Mouse (Mus musculus): ENCODE results near the gene Styx. TPM values are rescaled to one million over a fixed set of nuclear protein-coding genes. Genes with fewer than 3 reads are reported as not detected.

Styx gene
- polyA plus RNA-seq, 2 experiments = 3.8 to 15.5 TPM

DNA sequence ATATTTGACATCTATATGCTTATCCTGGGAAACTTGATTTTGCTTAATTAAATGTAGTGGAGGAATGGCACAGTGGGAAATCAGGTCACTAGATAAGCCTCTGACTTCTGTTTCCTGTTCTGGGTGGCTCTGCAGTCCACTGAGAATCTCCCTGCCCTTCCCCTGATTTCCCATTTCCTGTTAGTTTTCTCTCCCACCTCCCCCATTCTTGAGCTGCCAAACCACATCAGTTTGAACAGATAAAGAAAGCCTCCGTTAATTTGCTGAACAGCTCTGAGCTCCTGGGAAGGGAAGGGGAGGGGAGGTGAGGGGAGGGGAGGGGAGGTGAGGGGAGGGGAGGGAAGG, 105.6 kb downstream of the Styx start:
- no peak for TF ChIP-seq CTCF (IDR thresholded peaks at IDR 0.05; ENCODE audit: low read depth)
- no peak for TF ChIP-seq EP300 (IDR thresholded peaks at IDR 0.05; ENCODE audit: low read depth)
- no peak overlapping the region for H3K27ac ChIP-seq
- H3K9me3 ChIP-seq (ENCODE audit: control insufficient read depth, low read length) = no peaks in the 10 kb centered on the region
- H3K9ac ChIP-seq (replicated peaks) = no peak overlapping the region
- 0% methylated on average over 1 of the region's 1 CpGs for WGBS (ENCODE audit: insufficient replicate concordance)
- no peaks in the 10 kb centered on the region for H3K27me3 ChIP-seq (ENCODE audit: control insufficient read depth, insufficient read depth, low read length)
- no peak for DNase-seq (ENCODE audit: low read depth in 3 of 3, low spot score in 3 of 3)
- H3K4me2 ChIP-seq (ENCODE audit: low read depth) = no peak overlapping the region
- ATAC-seq (ENCODE audit: insufficient read depth) = no peak
- no peaks in the 10 kb centered on the region for H3K36me3 ChIP-seq (replicated peaks; ENCODE audit: control insufficient read depth, insufficient read depth, low read depth)
- no peak overlapping the region for H3K4me3 ChIP-seq (ENCODE audit: insufficient read depth in 1 of 2, low read depth in 2 of 2, low read length in 2 of 2)
- peaks cover 0 to 31% of the 10 kb centered on the region in 2 experiments; a peak in 3 of 4 replicates for H3K4me1 ChIP-seq (replicated peaks; ENCODE audit: control insufficient read depth in 2 of 2, insufficient read depth in 2 of 2, low read length in 1 of 2)

DNA sequence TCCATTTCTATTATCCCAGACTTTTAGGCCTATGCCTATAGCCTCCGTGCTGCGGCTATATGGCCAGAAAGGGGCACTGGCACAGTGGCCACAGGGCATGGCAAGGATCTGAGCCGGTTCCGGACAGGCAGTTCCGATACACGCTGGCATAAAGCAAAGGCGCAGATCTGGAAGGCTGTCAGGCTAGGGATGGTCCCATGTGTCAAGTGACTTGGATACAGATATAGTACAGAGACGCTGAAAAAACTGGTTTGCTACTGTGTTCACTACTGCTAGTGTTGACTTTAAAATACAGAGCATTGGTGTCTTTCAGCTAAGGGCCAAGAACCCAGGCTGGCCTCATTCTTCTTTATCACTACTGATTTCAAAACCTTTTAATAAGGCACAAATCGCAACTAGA, 106.1 kb downstream of the Styx start:
- TF ChIP-seq EP300 (IDR thresholded peaks at IDR 0.05; ENCODE audit: low read depth) (no peak), CTCF (IDR thresholded peaks at IDR 0.05; ENCODE audit: low read depth) (no peak)
- ATAC-seq (ENCODE audit: insufficient read depth) (no peak), DNase-seq (ENCODE audit: low read depth in 3 of 3, low spot score in 3 of 3) (no peak)
- H3K27ac ChIP-seq = no peak overlapping the region
- H3K4me2 ChIP-seq (ENCODE audit: low read depth) = no peak overlapping the region
- 66% methylated on average over 9 of the region's 9 CpGs for WGBS (ENCODE audit: insufficient replicate concordance)
- H3K4me3 ChIP-seq (ENCODE audit: insufficient read depth in 1 of 2, low read depth in 2 of 2, low read length in 2 of 2) = no peak overlapping the region
- no peak overlapping the region for H3K9ac ChIP-seq (replicated peaks)
- no peaks in the 10 kb centered on the region for H3K36me3 ChIP-seq (replicated peaks; ENCODE audit: control insufficient read depth, insufficient read depth, low read depth)
- peaks cover 0 to 29% of the 10 kb centered on the region in 2 experiments; a peak in 3 of 4 replicates for H3K4me1 ChIP-seq (replicated peaks; ENCODE audit: control insufficient read depth in 2 of 2, insufficient read depth in 2 of 2, low read length in 1 of 2)
- H3K9me3 ChIP-seq (ENCODE audit: control insufficient read depth, low read length) = no peaks in the 10 kb centered on the region
- no peaks in the 10 kb centered on the region for H3K27me3 ChIP-seq (ENCODE audit: control insufficient read depth, insufficient read depth, low read length)

DNA sequence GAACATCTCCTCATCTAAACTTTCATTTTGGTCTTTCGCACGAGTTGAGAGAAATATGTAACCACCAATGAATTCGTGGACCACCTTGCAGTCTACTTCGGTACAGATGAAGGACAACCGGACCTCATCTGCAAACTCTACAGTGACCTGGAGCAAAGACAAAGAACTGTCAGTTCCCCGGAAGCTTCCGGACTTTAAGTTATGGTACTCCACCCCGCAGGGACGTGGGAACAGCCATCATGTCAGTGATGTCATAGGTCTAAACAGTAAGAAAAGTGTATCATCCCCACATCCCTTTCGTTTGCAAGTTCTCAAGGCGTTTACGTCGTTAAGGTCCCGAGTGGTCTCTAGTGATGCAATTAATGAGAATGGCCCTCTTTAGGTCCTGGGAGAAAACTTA, 109.0 kb downstream of the Styx start:
- no peak overlapping the region for H3K4me2 ChIP-seq (ENCODE audit: low read depth)
- no peak for DNase-seq (ENCODE audit: low read depth in 3 of 3, low spot score in 3 of 3)
- 77% methylated on average over 14 of the region's 14 CpGs for WGBS (ENCODE audit: insufficient replicate concordance)

DNA sequence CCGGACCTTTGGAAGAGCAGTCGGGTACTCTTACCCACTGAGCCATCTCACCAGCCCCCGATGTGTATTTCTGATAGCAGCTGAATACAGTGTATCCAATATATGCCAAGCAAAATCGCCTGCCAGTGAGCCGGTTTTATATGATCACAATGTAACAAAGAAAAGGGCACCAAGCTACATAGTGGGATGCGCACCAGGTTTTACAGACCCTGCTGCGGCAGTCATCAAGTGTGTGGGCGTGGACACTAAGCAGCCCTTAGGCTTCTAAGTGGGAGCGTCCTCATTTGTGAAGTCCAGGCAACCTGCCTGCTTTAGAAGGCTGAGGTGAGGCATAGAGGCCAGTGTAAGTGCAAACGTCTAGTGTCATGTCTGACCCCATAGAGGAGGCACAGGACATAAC, 109.6 kb downstream of the Styx start:
- Histone ChIP-seq H3K27ac (no peak overlapping the region), H3K27me3 (ENCODE audit: control insufficient read depth, insufficient read depth, low read length) (no peaks in the 10 kb centered on the region), H3K4me1 (replicated peaks; ENCODE audit: control insufficient read depth in 2 of 2, insufficient read depth in 2 of 2, low read length in 1 of 2) (peaks cover 0 to 8% of the 10 kb centered on the region in 2 experiments; a peak in 2 of 4 replicates), H3K4me3 (ENCODE audit: insufficient read depth in 1 of 2, low read depth in 2 of 2, low read length in 2 of 2) (no peak overlapping the region), H3K36me3 (replicated peaks; ENCODE audit: control insufficient read depth, insufficient read depth, low read depth) (no peaks in the 10 kb centered on the region), H3K4me2 (ENCODE audit: low read depth) (no peak overlapping the region), H3K9me3 (ENCODE audit: control insufficient read depth, low read length) (no peaks in the 10 kb centered on the region), H3K9ac (replicated peaks) (no peak overlapping the region)
- no peak for ATAC-seq (ENCODE audit: insufficient read depth)
- 69% methylated on average over 10 of the region's 10 CpGs for WGBS (ENCODE audit: insufficient replicate concordance)
- no peak for TF ChIP-seq EP300 (IDR thresholded peaks at IDR 0.05; ENCODE audit: low read depth)
- no peak for TF ChIP-seq CTCF (IDR thresholded peaks at IDR 0.05; ENCODE audit: low read depth)
- no peak for DNase-seq (ENCODE audit: low read depth in 3 of 3, low spot score in 3 of 3)

More for the DNA sequence above, 109.0 kb downstream of the Styx start:
- no peak for ATAC-seq (ENCODE audit: insufficient read depth)
- Histone ChIP-seq H3K36me3 (replicated peaks; ENCODE audit: control insufficient read depth, insufficient read depth, low read depth) (no peaks in the 10 kb centered on the region), H3K4me3 (ENCODE audit: insufficient read depth in 1 of 2, low read depth in 2 of 2, low read length in 2 of 2) (no peak overlapping the region), H3K9me3 (ENCODE audit: control insufficient read depth, low read length) (no peaks in the 10 kb centered on the region), H3K9ac (replicated peaks) (no peak overlapping the region), H3K27ac (no peak overlapping the region), H3K27me3 (ENCODE audit: control insufficient read depth, insufficient read depth, low read length) (no peaks in the 10 kb centered on the region), H3K4me1 (replicated peaks; ENCODE audit: control insufficient read depth in 2 of 2, insufficient read depth in 2 of 2, low read length in 1 of 2) (peaks cover 0 to 8% of the 10 kb centered on the region in 2 experiments; a peak in 2 of 4 replicates)
- no peak for TF ChIP-seq CTCF (IDR thresholded peaks at IDR 0.05; ENCODE audit: low read depth)
- no peak for TF ChIP-seq EP300 (IDR thresholded peaks at IDR 0.05; ENCODE audit: low read depth)

DNA sequence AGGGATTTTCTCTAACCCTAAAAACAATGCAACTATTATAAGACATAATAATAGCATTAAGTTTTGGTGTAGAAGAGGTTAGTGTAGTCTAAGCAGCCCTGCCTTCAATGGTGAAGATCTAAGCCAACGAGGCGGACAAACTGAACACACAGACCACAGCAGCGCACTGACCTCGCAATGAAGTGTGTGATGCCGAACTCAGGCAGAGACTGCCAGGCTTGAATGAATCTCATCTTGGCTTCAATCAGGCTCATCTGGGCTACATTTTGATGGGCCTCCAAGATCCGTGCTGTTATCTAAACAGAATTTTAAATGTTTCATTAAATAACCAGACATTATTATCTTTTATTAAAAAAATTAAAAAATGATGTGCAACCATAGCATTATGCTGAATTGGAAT, 111.1 kb downstream of the Styx start:
- 77% methylated on average over 6 of the region's 6 CpGs for WGBS (ENCODE audit: insufficient replicate concordance)

More for the DNA sequence above, 111.1 kb downstream of the Styx start:
- H3K4me3 ChIP-seq (ENCODE audit: insufficient read depth in 1 of 2, low read depth in 2 of 2, low read length in 2 of 2) = no peak overlapping the region
- no peak overlapping the region for H3K9ac ChIP-seq (replicated peaks)
- H3K27ac ChIP-seq = no peak overlapping the region
- TF ChIP-seq CTCF (IDR thresholded peaks at IDR 0.05; ENCODE audit: low read depth) (no peak), EP300 (IDR thresholded peaks at IDR 0.05; ENCODE audit: low read depth) (no peak)
- H3K4me1 ChIP-seq (replicated peaks; ENCODE audit: control insufficient read depth in 2 of 2, insufficient read depth in 2 of 2, low read length in 1 of 2) = peaks cover 0 to under 1% of the 10 kb centered on the region in 2 experiments; a peak in 2 of 4 replicates
- no peak overlapping the region for H3K4me2 ChIP-seq (ENCODE audit: low read depth)
- no peaks in the 10 kb centered on the region for H3K9me3 ChIP-seq (ENCODE audit: control insufficient read depth, low read length)
- ATAC-seq (ENCODE audit: insufficient read depth) (no peak), DNase-seq (ENCODE audit: low read depth in 3 of 3, low spot score in 3 of 3) (no peak)
- H3K27me3 ChIP-seq (ENCODE audit: control insufficient read depth, insufficient read depth, low read length) = no peaks in the 10 kb centered on the region
- H3K36me3 ChIP-seq (replicated peaks; ENCODE audit: control insufficient read depth, insufficient read depth, low read depth) = no peaks in the 10 kb centered on the region
